Mouse (Mus musculus) hindbrain, embryonic 11.5 days (tissue): ENCODE results near the gene Epb42. TPM values are rescaled to one million over a fixed set of nuclear protein-coding genes. Genes with fewer than 3 reads are reported as not detected.

Source experiments
- polyA plus RNA-seq: library from polyadenylated mRNA; unstranded; fragments of >200 nt; fragmentation: Nextera tagmentation; extraction: Ambion mirVana; gene quantifications from 2 replicates; pipeline ENCODE4 v1.2.1, GENCODE M21; 2014

The Epb42 gene
- polyA plus RNA-seq, 1 experiment from 2014 or later: 6.2 TPM

Other genes starting within 250 kb of the Epb42 start
- gene Cdan1, start 186.9 kb downstream of the Epb42 start, polyA plus RNA-seq: 5.6 and 7.1 TPM in 2 replicates
- 12.1 and 13.1 TPM in 2 replicates for gene Ttbk2, start 186.5 kb downstream of the Epb42 start, polyA plus RNA-seq
- gene Ubr1, start 66.4 kb downstream of the Epb42 start, polyA plus RNA-seq: 22.3 and 29.8 TPM in 2 replicates
- 5.7 and 5.8 TPM in 2 replicates for gene Tmem62, start 60.1 kb downstream of the Epb42 start, polyA plus RNA-seq
- gene Ccndbp1, start 28.7 kb downstream of the Epb42 start, polyA plus RNA-seq: 55.4 and 55.6 TPM in 2 replicates
- gene Tgm5, start 48.8 kb upstream of the Epb42 start, polyA plus RNA-seq: not detected in 2 replicates
- gene Tgm7, start 72.7 kb upstream of the Epb42 start, polyA plus RNA-seq: not detected in 2 replicates
- 32.2 and 33.7 TPM in 2 replicates for gene Adal, start 103.4 kb upstream of the Epb42 start, polyA plus RNA-seq
- gene Lcmt2, start 103.6 kb upstream of the Epb42 start, polyA plus RNA-seq: 20.8 and 25.3 TPM in 2 replicates
- 61.8 and 69.9 TPM in 2 replicates for gene Tubgcp4, start 133.6 kb upstream of the Epb42 start, polyA plus RNA-seq
- gene Zscan29, start 134.1 kb upstream of the Epb42 start, polyA plus RNA-seq: 12.3 and 13.7 TPM in 2 replicates
- gene Trp53bp1, start 234.3 kb upstream of the Epb42 start, polyA plus RNA-seq: 132 and 164 TPM in 2 replicates